Mouse (Mus musculus) lung, adult 2 months (tissue): ENCODE results near the gene Agfg2. TPM values are rescaled to one million over a fixed set of nuclear protein-coding genes. Genes with fewer than 3 reads are reported as not detected.
"Not testable (repeated sequence)": the region's sequence is repeated elsewhere in the genome, so short reads cannot be mapped to it uniquely, and the experiment has no call there.

Experiments used
- DNase-seq: peaks from one replicate; pipeline ENCODE4 v3.0.0; 2022
- H3K4me1 ChIP-seq: fragments of 200-500 bp; 2 replicates; pipeline ENCODE4 v1.6.1; 2011; ENCODE audit warnings: low read length; ENCODE audit not compliant: control insufficient read depth, insufficient read depth
- H3K4me3 ChIP-seq: fragments of 200-500 bp; replicated peaks from 2 replicates; pipeline ENCODE3; 2011; ENCODE audit warnings: low read depth, mild to moderate bottlenecking, control low read depth, low read length; ENCODE audit errors: extremely low read depth
- CTCF ChIP-seq: fragments of 200-500 bp; IDR thresholded peaks from 2 replicates; pipeline ENCODE4 v1.5.1; 2011; ENCODE audit warnings: mild to moderate bottlenecking, low read length, control low read depth; ENCODE audit not compliant: insufficient read depth
- POLR2A ChIP-seq: fragments of 200-500 bp; IDR thresholded peaks from 2 replicates; pipeline ENCODE4 v1.6.1; 2011; ENCODE audit warnings: low read depth, mild to moderate bottlenecking, control low read depth, low read length, borderline replicate concordance; ENCODE audit errors: extremely low read depth
- WGBS: fragments of 180-500 bp; shearing (Covaris S2); methylation state at CpG from one replicate; pipeline ENCODE4 v1.1.7; 2018; 5-methylcytosine and 5-hydroxymethylcytosine counted together
- polyA plus RNA-seq: library from polyadenylated mRNA; depleted of rRNA; stranded (reverse); fragments of >200 nt; gene quantifications from 2 replicates; pipeline ENCODE4 v1.2.3, GENCODE M21; 2012

Gene Agfg2
- polyA plus RNA-seq, 1 experiment, result 24.3 TPM

GRCm38 (mm10) chr5:137631591-137631990, 52.9 kb downstream of the Agfg2 start:
- DNase-seq, result no peak
- WGBS, result 21% methylated on average over 4 of the region's 4 CpGs
- TF ChIP-seq CTCF (no peak), POLR2A (no peak)
- Histone ChIP-seq H3K4me3 (peak overlapping the region; percentile 24), H3K4me1 (peaks cover 3% of the 10 kb centered on the region; the same call in 1 of the 2 replicates)

GRCm38 (mm10) chr5:137631171-137631570, 53.4 kb downstream of the Agfg2 start:
- WGBS, result 18% methylated on average over 9 of the region's 9 CpGs
- peak overlapping the region; percentile 24 for H3K4me3 ChIP-seq
- peaks cover 3% of the 10 kb centered on the region; the same call in 1 of the 2 replicates for H3K4me1 ChIP-seq
- TF ChIP-seq CTCF (no peak), POLR2A (peak; percentile 22; the same call in 1 of the 2 replicates)
- no peak for DNase-seq

GRCm38 (mm10) chr5:137630602-137631001, 53.9 kb downstream of the Agfg2 start:
- no peak for TF ChIP-seq CTCF
- no peak for TF ChIP-seq POLR2A
- peak overlapping the region; percentile 24 for H3K4me3 ChIP-seq
- 7% methylated on average over 3 of the region's 3 CpGs for WGBS
- peaks cover 3% of the 10 kb centered on the region; the same call in 1 of the 2 replicates for H3K4me1 ChIP-seq
- peak; percentile 38 for DNase-seq

GRCm38 (mm10) chr5:137629906-137630545, 54.5 kb downstream of the Agfg2 start:
- TF ChIP-seq CTCF (no peak), POLR2A (peak; percentile 55; the same call in 1 of the 2 replicates)
- peak; percentile 53 for DNase-seq
- Histone ChIP-seq H3K4me3 (peak overlapping the region; percentile 93), H3K4me1 (peaks cover 3% of the 10 kb centered on the region; the same call in 1 of the 2 replicates)
- 14% methylated on average over 6 of the region's 6 CpGs for WGBS

- Histone ChIP-seq H3K4me3 (peak overlapping the region; percentile 93), H3K4me1 (peaks cover 3% of the 10 kb centered on the region; the same call in 1 of the 2 replicates)
- no peak for TF ChIP-seq POLR2A
- TF ChIP-seq CTCF, result no peak
- peak; percentile 79 for DNase-seq
- under 1% methylated on average over 23 of the region's 23 CpGs for WGBS
Measured at GRCm38 (mm10) chr5:137629306-137629721, 55.2 kb downstream of the Agfg2 start.

- peak; percentile 96 for DNase-seq
- under 1% methylated on average over 46 of the region's 46 CpGs for WGBS
- peak within 1 kb of the TSS; percentile 95 for H3K4me3 ChIP-seq
- peaks cover 3% of the 10 kb centered on the region; the same call in 1 of the 2 replicates for H3K4me1 ChIP-seq
- TF ChIP-seq POLR2A, result peak; percentile 96
- TF ChIP-seq CTCF, result no peak
Measured at GRCm38 (mm10) chr5:137628498-137629305, 55.8 kb downstream of the Agfg2 start, which contains the start of the genes Fbxo24, Lrch4 and Gm20605. Gene Fbxo24, minus strand, starts transcription at chr5:137629002. Gene Lrch4, plus strand, starts transcription at chr5:137629121. Gene Gm20605, plus strand, starts transcription at chr5:137629175.

- H3K4me3 ChIP-seq, result peak overlapping the region; percentile 95
- under 1% methylated on average over 9 of the region's 9 CpGs for WGBS
- no peak for DNase-seq
Measured at GRCm38 (mm10) chr5:137627991-137628390, 56.5 kb downstream of the Agfg2 start.

GRCm38 (mm10) chr5:137623937-137624530, 60.5 kb downstream of the Agfg2 start:
- WGBS, result 71% methylated on average over 11 of the region's 11 CpGs
- no peak for DNase-seq
- Histone ChIP-seq H3K4me3 (no peak overlapping the region), H3K4me1 (no peaks in the 10 kb centered on the region)
- TF ChIP-seq CTCF (no peak), POLR2A (no peak)

More at GRCm38 (mm10) chr5:137627991-137628390, 56.5 kb downstream of the Agfg2 start:
- TF ChIP-seq CTCF (no peak), POLR2A (peak; percentile 9; the same call in 1 of the 2 replicates)
- peaks cover 3% of the 10 kb centered on the region; the same call in 1 of the 2 replicates for H3K4me1 ChIP-seq

GRCm38 (mm10) chr5:137615347-137615746, 69.2 kb downstream of the Agfg2 start:
- DNase-seq, result no peak
- TF ChIP-seq POLR2A (no peak), CTCF (no peak)
- WGBS, result 74% methylated on average over 7 of the region's 7 CpGs
- Histone ChIP-seq H3K4me3 (no peak overlapping the region), H3K4me1 (peaks cover 7% of the 10 kb centered on the region; the same call in 1 of the 2 replicates)

- not testable (repeated sequence) for H3K4me3 ChIP-seq, DNase-seq
- peaks cover 10% of the 10 kb centered on the region; the same call in 1 of the 2 replicates for H3K4me1 ChIP-seq
- 73% methylated on average over 2 of the region's 2 CpGs for WGBS
Measured at GRCm38 (mm10) chr5:137614921-137615320, 69.6 kb downstream of the Agfg2 start.
